In genomic region chr8:126326731-126327130, GRCm38 (mm10) we compare ENCODE assay signal across 18 mouse cellular contexts. TPM values are rescaled to one million over a fixed set of nuclear protein-coding genes. Genes with fewer than 3 reads are reported as not detected.
DNase-seq lines count a peak whose midpoint lies in the region; ATAC-seq lines count a peak whose summit lies in the region.
"Had no signal": no experiment of that assay in that cellular context is flagged by ENCODE, and none has a peak within 500 bp of the region (broad histone marks: within the 10 kb centered on the region; RNA-seq: fewer than 3 reads in every experiment).

No protein-coding gene starts in this region.

- H3K27ac ChIP-seq in embryonic facial prominence, embryonic 14.5 days (replicated peaks; ENCODE audit: low read depth, low read length): no peak overlapping the region
- H3K27ac ChIP-seq in embryonic facial prominence, embryonic 10.5 days (replicated peaks): no peak overlapping the region
- H3K27ac ChIP-seq: forebrain, embryonic 15.5 days; midbrain, embryonic 12.5 days had no signal

- H3K9ac ChIP-seq in embryonic facial prominence, embryonic 14.5 days (ENCODE audit: low read depth, low read length): no peak overlapping the region
- H3K9ac ChIP-seq: forebrain, embryonic 15.5 days; midbrain, embryonic 12.5 days had no signal

- ATAC-seq in embryonic facial prominence, embryonic 14.5 days (ENCODE audit: low read depth): peak; percentile 55; the same call in 1 of the 2 replicates
- ATAC-seq: forebrain, embryonic 15.5 days had no signal

- peak; percentile 51 for DNase-seq in embryonic facial prominence, embryonic 14.5 days (ENCODE audit: low spot score)
- no peak for DNase-seq in embryonic facial prominence, embryonic 10.5 days (ENCODE audit: low spot score)
- peak; percentile 4 for DNase-seq in forelimb bud, embryonic 11.5 days (ENCODE audit: low read depth, low spot score)
- peak; percentile 33 to 62 for DNase-seq in layer of hippocampus, postnatal 14 days (ENCODE audit: low spot score in 2 of 2)
- peak; percentile 79 to 80 for DNase-seq in right cerebral cortex, adult 2 months (ENCODE audit: low spot score in 2 of 2)
- no peak for DNase-seq in B cell, adult 2 months
- DNase-seq in liver: no peak
- DNase-seq in natural killer cell, adult 2 months (ENCODE audit: low spot score in 2 of 2): no peak
- DNase-seq: adrenal gland, postnatal 10 days; embryo, embryonic 11 days; kidney, postnatal 14 days; thymus, postnatal 36 days had no signal

- H3K27me3 ChIP-seq in embryonic facial prominence, embryonic 14.5 days (replicated peaks; ENCODE audit: control insufficient read depth, insufficient read depth, low read length): no peaks in the 10 kb centered on the region
- H3K27me3 ChIP-seq in embryonic facial prominence, embryonic 10.5 days (replicated peaks; ENCODE audit: low read depth, poor library complexity, severe bottlenecking): no peaks in the 10 kb centered on the region
- H3K27me3 ChIP-seq: forebrain, embryonic 15.5 days; midbrain, embryonic 12.5 days had no signal

- H3K9me3 ChIP-seq in embryonic facial prominence, embryonic 14.5 days (ENCODE audit: control insufficient read depth, low read length): 0 out of 2 replicates have a peak, but pooled peaks cover 9% of the 10 kb centered on the region
- peaks cover 5% of the 10 kb centered on the region; the same call in 1 of the 2 replicates for H3K9me3 ChIP-seq in embryonic facial prominence, embryonic 10.5 days
- H3K9me3 ChIP-seq: forebrain, embryonic 15.5 days; midbrain, embryonic 12.5 days had no signal

- 53% methylated on average over 8 of the region's 8 CpGs for WGBS in embryonic facial prominence, embryonic 14.5 days
- 83% methylated on average over 8 of the region's 8 CpGs for WGBS in embryonic facial prominence, embryonic 10.5 days

- no peaks in the 10 kb centered on the region for H3K36me3 ChIP-seq in embryonic facial prominence, embryonic 14.5 days (ENCODE audit: control insufficient read depth, insufficient read depth, low read length)
- H3K36me3 ChIP-seq in embryonic facial prominence, embryonic 10.5 days (replicated peaks): no peaks in the 10 kb centered on the region
- H3K36me3 ChIP-seq: forebrain, embryonic 15.5 days; midbrain, embryonic 12.5 days had no signal

- H3K4me1 ChIP-seq in embryonic facial prominence, embryonic 14.5 days (ENCODE audit: control insufficient read depth, insufficient read depth, low read length): no peaks in the 10 kb centered on the region
- peaks cover 11% of the 10 kb centered on the region for H3K4me1 ChIP-seq in embryonic facial prominence, embryonic 10.5 days
- H3K4me1 ChIP-seq: forebrain, embryonic 15.5 days; midbrain, embryonic 12.5 days had no signal

- no peak overlapping the region for H3K4me3 ChIP-seq in embryonic facial prominence, embryonic 14.5 days (ENCODE audit: low read depth, low read length)
- no peak overlapping the region for H3K4me3 ChIP-seq in embryonic facial prominence, embryonic 10.5 days
- H3K4me3 ChIP-seq: forebrain, embryonic 15.5 days; midbrain, embryonic 12.5 days had no signal

- H3K4me2 ChIP-seq in embryonic facial prominence, embryonic 14.5 days (ENCODE audit: low read depth, low read length): no peak overlapping the region
- H3K4me2 ChIP-seq: forebrain, embryonic 15.5 days; midbrain, embryonic 12.5 days had no signal

RNA-seq across cellular contexts. Expression of gene Slc35f3, which starts 28.4 kb away (rescaled TPM):
- polyA plus RNA-seq in embryonic facial prominence, embryonic 14.5 days (2014; fragmentation: Nextera tagmentation; extraction: Ambion mirVana): 1.2 TPM in 2 replicates
- 0.23 TPM in 1 of 2 replicates, not detected in the other for polyA plus RNA-seq in embryonic facial prominence, embryonic 10.5 days (2016; fragmentation: Nextera tagmentation; extraction: Ambion mirVana)
- total RNA-seq in layer of hippocampus, postnatal 14 days (2021): 10 to 100 TPM; 34.4 to 38.4 TPM
- total RNA-seq: MEL; neutrophil, adult 5-6 weeks had no signal
- polyA plus RNA-seq: heart, embryonic 14.5 days; spleen, adult 2 months had no signal

Comparison
In these comparisons a context has a peak if more than half of its experiments do, and no peak if none do; other contexts are left out.
1. DNase-seq: peak in embryonic facial prominence, embryonic 14.5 days (single experiment), forelimb bud, embryonic 11.5 days (single experiment), layer of hippocampus, postnatal 14 days (2 of 2) and right cerebral cortex, adult 2 months (2 of 2); none in embryonic facial prominence, embryonic 10.5 days (single experiment), B cell, adult 2 months (0 of 2), liver (single experiment) and natural killer cell, adult 2 months (0 of 2).